Mouse (Mus musculus) megakaryocyte, embryonic 14.5 days (primary cell): ENCODE results near the gene Plekha8.

ENCODE experiments used
- FLI1 ChIP-seq: IDR thresholded peaks from 2 replicates; pipeline ENCODE4 v1.6.1; 2012; ENCODE audit warnings: low read length, inconsistent platforms, mixed read lengths
- GATA1 ChIP-seq: IDR thresholded peaks from 3 replicates; pipeline ENCODE4 v1.6.1; 2012; ENCODE audit warnings: mixed read lengths, low read length, inconsistent platforms, borderline replicate concordance

GRCm38 (mm10) chr6:54693286-54693685, 98.4 kb downstream of the Plekha8 start:
- no peak for TF ChIP-seq GATA1
- no peak for TF ChIP-seq FLI1
